Mouse (Mus musculus) CH12.LX (cell line): ENCODE measurements around the gene Herc1. TPM values are rescaled to one million over a fixed set of nuclear protein-coding genes. Genes with fewer than 3 reads are reported as not detected.

ENCODE experiments used
- DNase-seq: peaks from one replicate; pipeline ENCODE4 v3.0.0-alpha.2; 2013; ENCODE audit errors: extremely low read depth
- H3K27ac ChIP-seq: 2 replicates; pipeline ENCODE4 v1.5.1; 2012; ENCODE audit warnings: low read depth, mild to moderate bottlenecking, control low read depth, moderate library complexity; ENCODE audit not compliant: insufficient read depth
- H3K27me3 ChIP-seq: replicated peaks from 2 replicates; pipeline ENCODE3; 2012; ENCODE audit warnings: inconsistent platforms
- H3K36me3 ChIP-seq, 2 experiments: replicated peaks in 1 of 2; 2 replicates each; pipeline versions ENCODE3 to v1.6.1; 2012; ENCODE audit warnings: inconsistent platforms in 1 of 2, low read length in 1 of 2, mild to moderate bottlenecking in 1 of 2, mixed read lengths in 1 of 2, moderate library complexity in 1 of 2; ENCODE audit not compliant: control insufficient read depth in 1 of 2, insufficient read depth in 1 of 2
- H3K4me1 ChIP-seq, 2 experiments: 2 replicates each; pipeline ENCODE4 v1.6.1; 2012; ENCODE audit warnings: inconsistent platforms in 1 of 2, moderate library complexity in 1 of 2; ENCODE audit not compliant: insufficient read depth in 2 of 2, control insufficient read depth in 1 of 2
- H3K4me2 ChIP-seq: 2 replicates; pipeline ENCODE4 v1.6.1; 2012; ENCODE audit warnings: low read depth, mild to moderate bottlenecking, control low read depth; ENCODE audit not compliant: poor library complexity, insufficient read depth, severe bottlenecking
- H3K4me3 ChIP-seq, 3 experiments: fragments of 150-350 bp in 1 of 3; sonication (generic) in 1 of 3; replicated peaks in 1 of 3; 2 replicates each; pipeline versions ENCODE3 to v1.5.1; 2011 to 2012; ENCODE audit warnings: low read depth in 2 of 3, low read length in 2 of 3, mild to moderate bottlenecking in 2 of 3, moderate library complexity in 2 of 3, control low read depth in 1 of 3, improper control_type of control experiment in 1 of 3, inconsistent platforms in 1 of 3, mixed read lengths in 1 of 3; ENCODE audit not compliant: poor library complexity in 1 of 3
- H3K79me2 ChIP-seq: replicated peaks from 2 replicates; pipeline ENCODE4 v1.6.1; 2012; ENCODE audit warnings: mild to moderate bottlenecking, moderate library complexity; ENCODE audit not compliant: control insufficient read depth, poor library complexity, insufficient read depth, severe bottlenecking; ENCODE audit errors: extremely low read depth
- H3K9ac ChIP-seq: 2 replicates; pipeline ENCODE4 v1.6.1; 2012; ENCODE audit warnings: low read depth, mild to moderate bottlenecking, control low read depth, moderate library complexity; ENCODE audit not compliant: insufficient read depth
- H3K9me3 ChIP-seq: replicated peaks from 2 replicates; pipeline ENCODE3; 2012; ENCODE audit warnings: low read length, inconsistent platforms, mixed read lengths
- CHD2 ChIP-seq: IDR thresholded peaks from 2 replicates; pipeline ENCODE4 v1.6.1; 2011; ENCODE audit warnings: low read length, improper control_type of control experiment
- E2F4 ChIP-seq: IDR thresholded peaks from 2 replicates; pipeline ENCODE4 v1.6.1; 2011; ENCODE audit warnings: low read depth, low read length, improper control_type of control experiment; ENCODE audit not compliant: insufficient replicate concordance
- ELF1 ChIP-seq: IDR thresholded peaks from 2 replicates; pipeline ENCODE4 v1.6.1; 2014; ENCODE audit warnings: low read depth, mild to moderate bottlenecking, inconsistent platforms, low read length, improper control_type of control experiment
- EP300 ChIP-seq: IDR thresholded peaks from 2 replicates; pipeline ENCODE4 v1.6.1; 2011; ENCODE audit warnings: low read length, improper control_type of control experiment
- GABPA ChIP-seq: IDR thresholded peaks from 2 replicates; pipeline ENCODE4 v1.6.1; 2012; ENCODE audit warnings: low read depth, low read length, improper control_type of control experiment, inconsistent platforms; ENCODE audit not compliant: insufficient replicate concordance
- HCFC1 ChIP-seq: IDR thresholded peaks from 2 replicates; pipeline ENCODE4 v1.6.1; 2012; ENCODE audit warnings: low read depth, mild to moderate bottlenecking, inconsistent platforms, low read length, improper control_type of control experiment
- KAT2A ChIP-seq: IDR thresholded peaks from 2 replicates; pipeline ENCODE4 v1.6.1; 2012; ENCODE audit warnings: low read length, improper control_type of control experiment, inconsistent platforms; ENCODE audit not compliant: insufficient replicate concordance
- MAFK ChIP-seq: IDR thresholded peaks from 2 replicates; pipeline ENCODE4 v1.6.1; 2011; ENCODE audit warnings: low read length, improper control_type of control experiment; ENCODE audit not compliant: insufficient replicate concordance
- MAZ ChIP-seq: IDR thresholded peaks from 2 replicates; pipeline ENCODE4 v1.6.1; 2012; ENCODE audit warnings: low read depth, mild to moderate bottlenecking, inconsistent platforms, low read length, improper control_type of control experiment, moderate library complexity
- MEF2A ChIP-seq: IDR thresholded peaks from 2 replicates; pipeline ENCODE4 v1.6.1; 2014; ENCODE audit warnings: low read depth, mild to moderate bottlenecking, inconsistent platforms, low read length, improper control_type of control experiment, borderline replicate concordance
- MXI1 ChIP-seq: IDR thresholded peaks from 2 replicates; pipeline ENCODE4 v1.6.1; 2011; ENCODE audit warnings: mild to moderate bottlenecking, low read depth, low read length, improper control_type of control experiment
- MYC ChIP-seq: IDR thresholded peaks from 2 replicates; pipeline ENCODE4 v1.6.1; 2011; ENCODE audit warnings: low read depth, mild to moderate bottlenecking, improper control_type of control experiment, low read length
- NRF1 ChIP-seq: IDR thresholded peaks from 2 replicates; pipeline ENCODE4 v1.6.1; 2014; ENCODE audit warnings: low read depth, mild to moderate bottlenecking, inconsistent platforms, low read length, improper control_type of control experiment, moderate library complexity
- PAX5 ChIP-seq: IDR thresholded peaks from 2 replicates; pipeline ENCODE4 v1.6.1; 2012; ENCODE audit warnings: low read length, inconsistent platforms, mixed read lengths
- POLR2AphosphoS2 ChIP-seq: IDR thresholded peaks from 2 replicates; pipeline ENCODE4 v1.6.1; 2011; ENCODE audit warnings: low read depth, low read length, improper control_type of control experiment
- RAD21 ChIP-seq: IDR thresholded peaks from 2 replicates; pipeline ENCODE4 v1.6.1; 2011; ENCODE audit warnings: low read depth, mild to moderate bottlenecking, low read length, improper control_type of control experiment, moderate library complexity
- SMC3 ChIP-seq: IDR thresholded peaks from 2 replicates; pipeline ENCODE4 v1.6.1; 2011; ENCODE audit warnings: low read depth, low read length, improper control_type of control experiment
- TBP ChIP-seq: conservative IDR thresholded peaks from 2 replicates; pipeline ENCODE4 v1.6.1; 2011; ENCODE audit warnings: low read depth, low read length, improper control_type of control experiment
- USF2 ChIP-seq: conservative IDR thresholded peaks from 2 replicates; pipeline ENCODE4 v1.6.1; 2011; ENCODE audit warnings: low read depth, low read length, improper control_type of control experiment
- ZC3H11A ChIP-seq: IDR thresholded peaks from 2 replicates; pipeline ENCODE4 v1.6.1; 2012; ENCODE audit warnings: low read depth, mild to moderate bottlenecking, inconsistent platforms, low read length, improper control_type of control experiment
- ZNF384 ChIP-seq: IDR thresholded peaks from 2 replicates; pipeline ENCODE4 v1.6.1; 2012; ENCODE audit warnings: low read depth, low read length, improper control_type of control experiment, inconsistent platforms
- dilution Hi-C: fragments of 300-500 bp; cut with MboI; formaldehyde crosslinking; loops from 2 replicates; pipeline ENCODE4 v1.14.3; 2020; ENCODE audit warnings: low sequenced_read_pairs; ENCODE audit not compliant: extremely low pct_unique_long_range_greater_than_20kb, extremely low pct_ligation_motif_present
- in situ Hi-C: fragments of 300-500 bp; cut with MboI; formaldehyde crosslinking; loops from 3 replicates; pipeline ENCODE4 v1.14.3; 2019; ENCODE audit warnings: low sequenced_read_pairs, low pct_ligation_motif_present, low pct_unique_long_range_greater_than_20kb, mixed read lengths
- polyA plus RNA-seq: library from polyadenylated mRNA; unstranded; fragments of >175 nt; gene quantifications from 2 replicates; pipeline ENCODE4 v1.2.1, GENCODE M21; 2012; ENCODE audit warnings: low read depth; ENCODE audit not compliant: insufficient read length
- total RNA-seq, 2 experiments: library from RNA; depleted of rRNA; stranded (reverse); fragments of 300-350 nt in 1 of 2; fragments of >200 nt in 1 of 2; gene quantifications; 2 replicates each; pipeline ENCODE4 v1.2.3; 2012 to 2014

The Herc1 gene
- total and polyA plus RNA-seq, 3 experiments, result 33.2 to 45.2 (median 42.1) TPM

GRCm38 (mm10) chr9:66311458-66311857 lies 38.8 kb upstream of the Herc1 start:
- H3K4me3 ChIP-seq, result no peak overlapping the region
- H3K4me1 ChIP-seq, result peaks cover 3 to 11% of the 10 kb centered on the region in 2 experiments
- TF ChIP-seq USF2 (no peak), CHD2 (no peak), MAZ (no peak), SMC3 (no peak), ZNF384 (no peak), TBP (no peak), E2F4 (no peak)
- no peaks in the 10 kb centered on the region for H3K79me2 ChIP-seq
- no peak overlapping the region for H3K4me2 ChIP-seq
- dilution Hi-C loops, result no loop called here
- H3K9me3 ChIP-seq, result no peaks in the 10 kb centered on the region
- in situ Hi-C loops, result no loop called here
- no peak overlapping the region for H3K27ac ChIP-seq
- no peak overlapping the region for H3K9ac ChIP-seq
- no peak for DNase-seq
- peaks cover 2% of the 10 kb centered on the region for H3K27me3 ChIP-seq
- no peaks in the 10 kb centered on the region for H3K36me3 ChIP-seq

DNA sequence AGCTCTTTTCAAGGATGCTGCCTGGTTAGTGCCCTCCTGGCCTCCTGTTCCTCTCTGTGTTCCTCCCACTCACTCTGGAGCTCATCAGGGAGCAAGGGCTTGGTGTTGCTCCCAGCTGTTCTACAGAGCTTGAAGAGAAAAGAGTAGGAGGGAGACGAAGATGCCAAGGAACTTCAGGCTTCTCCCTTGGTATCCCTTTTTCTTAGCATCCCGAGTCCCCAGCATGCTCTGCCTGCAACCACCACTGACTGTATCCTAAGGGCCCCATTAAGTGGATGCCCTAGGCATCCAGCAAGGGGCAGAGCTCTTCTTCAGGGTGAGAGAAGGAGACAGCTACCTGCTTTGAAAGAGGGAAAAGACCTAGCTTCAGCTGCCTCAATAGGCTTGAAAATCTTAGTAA lies 33.6 kb upstream of the Herc1 start:
- dilution Hi-C loops, result no loop called here
- no peak overlapping the region for H3K9ac ChIP-seq
- DNase-seq, result no peak
- no peak overlapping the region for H3K27ac ChIP-seq
- in situ Hi-C loops, result no loop called here
- H3K79me2 ChIP-seq, result no peaks in the 10 kb centered on the region
- H3K4me3 ChIP-seq, result no peak overlapping the region
- H3K4me1 ChIP-seq, result 0 out of 4 replicates have a peak, but pooled peaks cover 0 to 3% of the 10 kb centered on the region in 2 experiments
- H3K9me3 ChIP-seq, result no peaks in the 10 kb centered on the region
- peaks cover 2% of the 10 kb centered on the region for H3K27me3 ChIP-seq
- H3K36me3 ChIP-seq, result no peaks in the 10 kb centered on the region
- no peak overlapping the region for H3K4me2 ChIP-seq
- no peak for TF ChIP-seq E2F4
- TF ChIP-seq MAFK, result no peak
- no peak for TF ChIP-seq MXI1
- no peak for TF ChIP-seq MEF2A
- no peak for TF ChIP-seq EP300
- no peak for TF ChIP-seq NRF1
- no peak for TF ChIP-seq PAX5
- TF ChIP-seq KAT2A, result no peak
- TF ChIP-seq CHD2, result no peak
- TF ChIP-seq MYC, result no peak
- no peak for TF ChIP-seq POLR2AphosphoS2
- no peak for TF ChIP-seq HCFC1
- TF ChIP-seq GABPA, result no peak
- TF ChIP-seq ELF1, result no peak
- TF ChIP-seq RAD21, result no peak
- no peak for TF ChIP-seq ZC3H11A
